Comparison of ENCODE assay signal across 27 mouse cellular contexts in the genomic region with DNA sequence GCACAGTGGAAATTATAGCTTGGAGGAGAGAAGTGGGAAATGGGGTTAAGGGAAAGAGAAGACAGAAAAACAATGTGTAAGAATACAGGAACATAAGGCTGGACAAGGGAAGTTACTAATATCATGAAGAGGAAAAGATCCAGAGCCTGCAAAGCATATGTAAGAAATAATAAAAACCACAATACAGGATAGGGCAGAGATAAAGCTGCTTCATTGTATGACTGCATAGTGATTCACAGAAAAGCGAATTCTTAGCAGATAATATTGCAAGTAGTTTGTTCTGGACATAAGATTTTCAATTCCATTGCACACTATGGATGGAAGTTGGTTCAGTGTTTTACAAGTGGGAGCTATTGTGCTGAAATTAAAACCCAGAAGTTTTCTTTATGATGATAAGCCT.
"Had no signal": no experiment of that assay in that cellular context is flagged by ENCODE, and none has a peak within 500 bp of the region (broad histone marks: within the 10 kb centered on the region; RNA-seq: fewer than 3 reads in every experiment).

No protein-coding gene starts in this region.

- H3K4me3 ChIP-seq: heart, adult 2 months; heart, embryonic 13.5 days; heart, embryonic 15.5 days; hindbrain, embryonic 13.5 days; hindbrain, embryonic 15.5 days; kidney, embryonic 15.5 days; limb, embryonic 13.5 days; limb, embryonic 15.5 days; liver, embryonic 12.5 days had no signal

- H3K9me3 ChIP-seq: heart, embryonic 13.5 days; heart, embryonic 15.5 days; hindbrain, embryonic 13.5 days; hindbrain, embryonic 15.5 days; kidney, embryonic 15.5 days; limb, embryonic 13.5 days; limb, embryonic 15.5 days; liver, embryonic 12.5 days had no signal

- H3K4me2 ChIP-seq: heart, embryonic 11.5 days; heart, embryonic 13.5 days; heart, embryonic 15.5 days; hindbrain, embryonic 13.5 days; hindbrain, embryonic 15.5 days; kidney, embryonic 15.5 days; limb, embryonic 13.5 days; limb, embryonic 15.5 days; liver, embryonic 12.5 days had no signal

- H3K4me1 ChIP-seq: heart, embryonic 13.5 days; heart, embryonic 15.5 days; hindbrain, embryonic 13.5 days; hindbrain, embryonic 15.5 days; kidney, embryonic 15.5 days; limb, embryonic 13.5 days; limb, embryonic 15.5 days; liver, embryonic 12.5 days had no signal

- H3K9ac ChIP-seq: heart, embryonic 13.5 days; heart, embryonic 15.5 days; hindbrain, embryonic 13.5 days; hindbrain, embryonic 15.5 days; kidney, embryonic 15.5 days; limb, embryonic 13.5 days; limb, embryonic 15.5 days; liver, embryonic 12.5 days; liver, embryonic 14.5 days had no signal

- H3K27me3 ChIP-seq: heart, embryonic 13.5 days; heart, embryonic 15.5 days; hindbrain, embryonic 13.5 days; hindbrain, embryonic 15.5 days; kidney, embryonic 15.5 days; limb, embryonic 13.5 days; limb, embryonic 15.5 days; liver, embryonic 12.5 days had no signal

- ATAC-seq: hindbrain, postnatal 0 days; intestine, embryonic 16.5 days; liver, embryonic 12.5 days had no signal

- H3K36me3 ChIP-seq: heart, embryonic 13.5 days; heart, embryonic 15.5 days; hindbrain, embryonic 13.5 days; hindbrain, embryonic 15.5 days; kidney, embryonic 15.5 days; limb, embryonic 13.5 days; limb, embryonic 15.5 days; liver, embryonic 12.5 days had no signal

- DNase-seq: gastrocnemius, postnatal 14 days; gastrocnemius, postnatal 36 days; heart, adult 11 months; heart, adult 2 months; heart, postnatal 14 days; heart, postnatal 36 days; kidney, adult 11 months; kidney, adult 2 months; kidney, adult 9 months; kidney, postnatal 14 days; kidney, postnatal 36 days; layer of hippocampus, adult 9-11 months; layer of hippocampus, postnatal 36 days; left cerebral cortex, postnatal 4 days had no signal

- H3K27ac ChIP-seq: heart, adult 2 months; heart, embryonic 13.5 days; heart, embryonic 15.5 days; hindbrain, embryonic 13.5 days; hindbrain, embryonic 15.5 days; hindbrain, postnatal 0 days; kidney, embryonic 15.5 days; kidney, postnatal 0 days; limb, embryonic 13.5 days; limb, embryonic 15.5 days; liver, embryonic 12.5 days; liver, embryonic 14.5 days had no signal
